Mouse (Mus musculus) hindbrain, embryonic 16.5 days (tissue): ENCODE data around the gene Tmem260. TPM values are rescaled to one million over a fixed set of nuclear protein-coding genes. Genes with fewer than 3 reads are reported as not detected.

ENCODE experiments used
- ATAC-seq: fragments of 200-750 bp; cut with Nextera tagmentation; 2 replicates; pipeline ENCODE4 v1.8.0; 2017; ENCODE audit warnings: moderate TSS enrichment, moderate library complexity
- H3K27ac ChIP-seq: fragments of 300-500 bp; sonication (generic); 2 replicates; pipeline ENCODE4 v1.5.1; 2014; ENCODE audit warnings: low read depth, mild to moderate bottlenecking, control low read depth, low read length, moderate library complexity
- H3K27me3 ChIP-seq: fragments of 300-500 bp; sonication (generic); replicated peaks from 2 replicates; pipeline ENCODE4 v1.6.1; 2014; ENCODE audit warnings: low read length; ENCODE audit not compliant: control insufficient read depth, insufficient read depth
- H3K36me3 ChIP-seq: fragments of 300-500 bp; sonication (generic); 2 replicates; pipeline ENCODE4 v1.6.1; 2014; ENCODE audit warnings: mild to moderate bottlenecking, low read length, moderate library complexity, mixed read lengths; ENCODE audit not compliant: control insufficient read depth, insufficient read depth
- H3K4me1 ChIP-seq: fragments of 300-500 bp; sonication (generic); 2 replicates; pipeline ENCODE4 v1.6.1; 2014; ENCODE audit warnings: low read depth, low read length; ENCODE audit not compliant: control insufficient read depth, insufficient read depth
- H3K4me2 ChIP-seq: fragments of 300-500 bp; sonication (generic); 2 replicates; pipeline ENCODE4 v1.6.1; 2014; ENCODE audit warnings: mild to moderate bottlenecking, low read length, control low read depth, moderate library complexity
- H3K4me3 ChIP-seq: fragments of 300-500 bp; sonication (generic); 2 replicates; pipeline ENCODE4 v1.5.1; 2014; ENCODE audit warnings: mild to moderate bottlenecking, low read length, control low read depth, moderate library complexity
- H3K9ac ChIP-seq: fragments of 300-500 bp; sonication (generic); 2 replicates; pipeline ENCODE4 v1.6.1; 2014; ENCODE audit warnings: low read depth, mild to moderate bottlenecking, control low read depth, low read length, moderate library complexity
- H3K9me3 ChIP-seq: fragments of 300-500 bp; sonication (generic); 2 replicates; pipeline ENCODE4 v1.6.1; 2014; ENCODE audit warnings: mild to moderate bottlenecking, low read length, moderate library complexity; ENCODE audit not compliant: control insufficient read depth
- WGBS: fragments of 180-500 bp; shearing (Covaris S2); extraction: QIAGEN DNeasy Blood & Tissue Kit; methylation state at CpG from one replicate; pipeline ENCODE4 v1.1.7; 2014; 5-methylcytosine and 5-hydroxymethylcytosine counted together
- polyA plus RNA-seq: library from polyadenylated mRNA; unstranded; fragments of >200 nt; fragmentation: Nextera tagmentation; extraction: Ambion mirVana; gene quantifications from 2 replicates; pipeline ENCODE4 v1.2.1, GENCODE M21; 2015

The Tmem260 gene
- 13.7 and 16.1 TPM in 2 replicates for polyA plus RNA-seq

DNA sequence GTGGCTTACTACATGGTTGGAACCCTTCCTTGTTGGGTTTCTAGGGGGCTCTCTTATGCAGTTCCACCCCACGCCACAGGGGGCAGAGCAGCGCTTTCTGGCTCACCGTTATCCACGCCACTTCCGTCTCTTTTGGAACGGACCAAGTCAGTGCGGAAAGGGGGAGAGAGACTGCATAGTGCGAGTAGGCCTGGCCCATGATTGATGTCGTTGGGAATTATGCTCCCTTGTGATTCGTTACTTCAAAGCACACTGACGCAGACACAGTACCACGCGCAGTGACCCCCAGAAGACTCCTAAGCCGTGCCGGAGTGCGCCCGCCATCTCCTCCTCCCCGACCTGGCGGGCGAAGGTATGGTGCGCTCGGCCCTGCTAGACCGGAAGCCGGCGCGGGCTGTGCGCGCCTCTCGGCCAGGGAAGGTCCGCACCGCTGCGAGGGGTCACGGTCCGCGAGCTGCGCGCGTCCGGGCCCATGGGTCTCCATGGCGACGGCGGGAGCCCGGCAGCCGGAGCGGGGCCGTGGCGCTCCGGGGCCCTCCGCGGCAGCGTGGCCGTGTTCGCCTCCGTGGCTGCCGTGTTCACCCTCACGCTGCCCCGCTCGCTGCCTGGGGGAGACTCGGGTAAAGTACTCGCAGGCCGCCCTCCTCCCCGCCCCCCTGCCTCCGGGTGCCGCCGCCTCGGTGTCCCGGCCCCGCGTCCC, at the start of gene Tmem260:
Gene Tmem260 (plus strand): TSS at position 141 of the 700 bp plus-strand sequence.
- Histone ChIP-seq H3K27me3 (no peaks in the 10 kb centered on the region), H3K36me3 (no peaks in the 10 kb centered on the region), H3K4me1 (peaks cover 9% of the 10 kb centered on the region), H3K4me2 (peak within 1 kb of the TSS; percentile 68), H3K4me3 (peak within 1 kb of the TSS; percentile 84), H3K9me3 (no peaks in the 10 kb centered on the region), H3K27ac (peak within 1 kb of the TSS; percentile 95), H3K9ac (peak within 1 kb of the TSS; percentile 83)
- 0% methylated on average over 56 of the region's 69 CpGs for WGBS
- peak; percentile 100 for ATAC-seq

DNA sequence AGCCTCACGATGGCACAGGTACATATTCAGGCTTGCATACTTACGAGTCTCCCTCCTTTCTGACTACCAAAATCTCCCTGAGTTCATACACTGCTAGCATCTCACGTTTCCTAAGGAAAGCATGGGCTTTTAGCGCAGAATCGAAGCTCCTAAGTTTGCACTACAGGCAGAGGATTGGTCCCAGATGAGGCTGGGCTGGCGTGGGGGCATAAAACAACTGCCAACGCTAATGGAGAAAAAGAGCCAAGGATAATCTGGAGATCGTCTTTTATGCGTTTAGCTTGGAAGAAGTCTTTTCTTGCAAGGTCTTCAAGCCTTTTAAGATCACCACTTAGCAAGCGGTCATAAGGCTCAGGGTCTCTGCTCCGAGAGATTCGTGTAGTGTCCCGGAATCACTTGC, 39.8 kb upstream of the Tmem260 start:
- ATAC-seq, result no peak
- H3K27ac ChIP-seq, result no peak overlapping the region
- no peaks in the 10 kb centered on the region for H3K4me1 ChIP-seq
- H3K27me3 ChIP-seq, result no peaks in the 10 kb centered on the region
- no peak overlapping the region for H3K4me3 ChIP-seq
- 91% methylated on average over 13 of the region's 13 CpGs for WGBS
- no peaks in the 10 kb centered on the region for H3K36me3 ChIP-seq
- no peak overlapping the region for H3K4me2 ChIP-seq
- H3K9me3 ChIP-seq, result no peaks in the 10 kb centered on the region
- no peak overlapping the region for H3K9ac ChIP-seq

DNA sequence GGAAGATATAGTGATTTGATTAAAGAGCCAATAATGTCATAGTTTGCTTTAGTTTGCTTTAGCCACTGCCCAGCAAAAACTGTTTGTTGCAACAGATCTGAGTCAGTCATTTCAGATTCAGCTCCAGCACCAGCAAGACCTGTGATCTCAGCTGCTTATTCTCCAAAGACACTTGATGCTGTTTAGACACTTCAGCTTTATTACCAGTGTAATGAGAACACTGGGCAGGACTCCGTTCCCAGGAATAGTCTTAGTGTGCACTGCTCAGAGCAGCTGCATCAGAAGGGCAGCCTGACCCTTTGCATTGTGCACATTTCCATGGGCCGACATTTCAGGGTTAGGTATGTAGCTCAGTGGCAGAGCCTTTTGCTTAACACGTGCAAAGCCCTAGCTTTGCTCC, 28.9 kb upstream of the Tmem260 start:
- no peak overlapping the region for H3K4me3 ChIP-seq
- no peaks in the 10 kb centered on the region; the same call in 1 of the 2 replicates for H3K27me3 ChIP-seq
- H3K9me3 ChIP-seq, result no peaks in the 10 kb centered on the region
- no peak overlapping the region for H3K9ac ChIP-seq
- no peak overlapping the region for H3K27ac ChIP-seq
- H3K4me1 ChIP-seq, result no peaks in the 10 kb centered on the region
- H3K36me3 ChIP-seq, result no peaks in the 10 kb centered on the region
- WGBS, result 67% methylated on average over 3 of the region's 3 CpGs
- H3K4me2 ChIP-seq, result no peak overlapping the region
- no peak for ATAC-seq

GRCm38 (mm10) chr14:48418264-48418663, 27.7 kb upstream of the Tmem260 start:
- Histone ChIP-seq H3K4me3 (no peak overlapping the region), H3K36me3 (no peaks in the 10 kb centered on the region), H3K4me1 (no peaks in the 10 kb centered on the region), H3K9me3 (no peaks in the 10 kb centered on the region), H3K9ac (no peak overlapping the region), H3K4me2 (no peak overlapping the region), H3K27me3 (no peaks in the 10 kb centered on the region; the same call in 1 of the 2 replicates), H3K27ac (no peak overlapping the region)
- 60% methylated on average over 3 of the region's 3 CpGs for WGBS
- ATAC-seq, result no peak

- Histone ChIP-seq H3K4me2 (no peak overlapping the region), H3K4me1 (no peaks in the 10 kb centered on the region), H3K9ac (no peak overlapping the region), H3K27ac (no peak overlapping the region), H3K9me3 (no peaks in the 10 kb centered on the region), H3K27me3 (no peaks in the 10 kb centered on the region; the same call in 1 of the 2 replicates), H3K36me3 (no peaks in the 10 kb centered on the region), H3K4me3 (no peak overlapping the region)
- 53% methylated on average over 5 of the region's 5 CpGs for WGBS
- ATAC-seq, result peak; percentile 63; the same call in 1 of the 2 replicates
Measured at GRCm38 (mm10) chr14:48418672-48419071, 27.3 kb upstream of the Tmem260 start.

- Histone ChIP-seq H3K9me3 (no peaks in the 10 kb centered on the region), H3K4me3 (no peak overlapping the region), H3K4me1 (no peaks in the 10 kb centered on the region), H3K4me2 (no peak overlapping the region), H3K9ac (no peak overlapping the region), H3K27ac (no peak overlapping the region), H3K27me3 (no peaks in the 10 kb centered on the region; the same call in 1 of the 2 replicates), H3K36me3 (no peaks in the 10 kb centered on the region)
- no peak for ATAC-seq
- 22% methylated on average over 6 of the region's 6 CpGs for WGBS
Measured at GRCm38 (mm10) chr14:48421476-48421875, 24.4 kb upstream of the Tmem260 start.

GRCm38 (mm10) chr14:48421996-48422395, 23.9 kb upstream of the Tmem260 start:
- Histone ChIP-seq H3K9me3 (no peaks in the 10 kb centered on the region), H3K36me3 (no peaks in the 10 kb centered on the region), H3K27me3 (no peaks in the 10 kb centered on the region; the same call in 1 of the 2 replicates), H3K27ac (no peak overlapping the region), H3K4me2 (peak overlapping the region; percentile 35), H3K9ac (no peak overlapping the region), H3K4me1 (no peaks in the 10 kb centered on the region), H3K4me3 (no peak overlapping the region)
- WGBS, result 27% methylated on average over 6 of the region's 6 CpGs
- peak; percentile 71 for ATAC-seq

DNA sequence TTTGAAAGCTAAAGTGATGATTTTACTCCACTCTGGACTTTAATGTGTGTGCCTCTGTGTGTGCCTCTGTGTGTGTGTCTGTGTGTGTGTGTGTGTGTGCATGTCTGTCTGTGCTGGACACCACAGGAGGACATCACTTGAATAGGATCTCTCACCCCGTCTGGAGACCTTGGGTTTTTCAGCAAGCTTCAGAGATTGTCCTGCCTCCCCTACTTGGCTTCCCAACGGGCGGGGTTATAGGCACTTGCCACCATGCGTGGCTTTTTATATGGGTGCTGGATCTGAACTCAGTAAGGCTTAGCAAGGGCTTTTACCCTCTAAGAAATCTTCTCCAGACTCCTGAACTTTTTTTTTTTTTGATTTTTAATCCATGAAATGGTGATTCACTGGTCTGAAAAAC, 23.5 kb upstream of the Tmem260 start:
- H3K27ac ChIP-seq, result no peak overlapping the region
- no peak overlapping the region for H3K4me3 ChIP-seq
- no peak overlapping the region for H3K9ac ChIP-seq
- WGBS, result 45% methylated on average over 4 of the region's 4 CpGs
- H3K4me1 ChIP-seq, result no peaks in the 10 kb centered on the region
- no peak overlapping the region for H3K4me2 ChIP-seq
- ATAC-seq, result 0 out of 2 replicates have a peak, but pooled peaks have one; percentile 42
- no peaks in the 10 kb centered on the region for H3K36me3 ChIP-seq
- no peaks in the 10 kb centered on the region for H3K9me3 ChIP-seq
- H3K27me3 ChIP-seq, result no peaks in the 10 kb centered on the region; the same call in 1 of the 2 replicates

GRCm38 (mm10) chr14:48422901-48423300, 23.0 kb upstream of the Tmem260 start:
- Histone ChIP-seq H3K27ac (no peak overlapping the region), H3K9me3 (no peaks in the 10 kb centered on the region), H3K36me3 (no peaks in the 10 kb centered on the region), H3K4me1 (no peaks in the 10 kb centered on the region), H3K27me3 (no peaks in the 10 kb centered on the region; the same call in 1 of the 2 replicates), H3K4me2 (no peak overlapping the region), H3K9ac (no peak overlapping the region), H3K4me3 (no peak overlapping the region)
- WGBS, result 62% methylated on average over 7 of the region's 7 CpGs
- no peak for ATAC-seq
